Mouse (Mus musculus) liver, adult 2 months (tissue): ENCODE data around the gene Foxp1. TPM values are rescaled to one million over a fixed set of nuclear protein-coding genes. Genes with fewer than 3 reads are reported as not detected.

Experiments
- DNase-seq: peaks from one replicate; pipeline ENCODE4 v3.0.0-alpha.2; 2011; ENCODE audit warnings: low read depth, low spot score; ENCODE audit errors: extremely low read depth
- H3K27ac ChIP-seq: fragments of 200-500 bp; replicated peaks from 2 replicates; pipeline ENCODE4 v1.5.1; 2012; ENCODE audit warnings: low read depth, mild to moderate bottlenecking, control low read depth, inconsistent platforms, low read length; ENCODE audit not compliant: insufficient read depth
- H3K27me3 ChIP-seq: fragments of 200-500 bp; 2 replicates; pipeline ENCODE4 v1.6.1; 2012; ENCODE audit warnings: mild to moderate bottlenecking, moderate library complexity, low read length, inconsistent platforms; ENCODE audit not compliant: control insufficient read depth, insufficient read depth
- H3K36me3 ChIP-seq: fragments of 200-500 bp; 2 replicates; pipeline ENCODE4 v1.6.1; 2012; ENCODE audit warnings: low read length, inconsistent platforms; ENCODE audit not compliant: control insufficient read depth, insufficient read depth
- H3K4me1 ChIP-seq: fragments of 200-500 bp; 2 replicates; pipeline ENCODE4 v1.6.1; 2011; ENCODE audit warnings: low read length; ENCODE audit not compliant: control insufficient read depth, insufficient read depth
- H3K4me3 ChIP-seq: fragments of 200-500 bp; 2 replicates; pipeline ENCODE4 v1.5.1; 2011; ENCODE audit warnings: low read depth, mild to moderate bottlenecking, control low read depth, low read length, moderate library complexity; ENCODE audit not compliant: insufficient read depth
- H3K79me2 ChIP-seq: fragments of 200-500 bp; 2 replicates; pipeline ENCODE4 v1.6.1; 2012; ENCODE audit warnings: inconsistent platforms, mild to moderate bottlenecking, low read length, moderate library complexity; ENCODE audit not compliant: control insufficient read depth, insufficient read depth
- H3K9ac ChIP-seq: fragments of 200-500 bp; 2 replicates; pipeline ENCODE4 v1.6.1; 2012; ENCODE audit warnings: low read depth, mild to moderate bottlenecking, control low read depth, inconsistent platforms, low read length
- CTCF ChIP-seq: fragments of 200-500 bp; IDR thresholded peaks from 2 replicates; pipeline ENCODE4 v1.5.1; 2011; ENCODE audit warnings: low read depth, low read length, control low read depth
- POLR2A ChIP-seq: fragments of 200-500 bp; IDR thresholded peaks from 2 replicates; pipeline ENCODE4 v1.6.1; 2011; ENCODE audit warnings: low read length, control low read depth; ENCODE audit not compliant: insufficient read depth; ENCODE audit errors: extremely low read depth
- WGBS: fragments of 180-500 bp; shearing (Covaris S2); methylation state at CpG from one replicate; pipeline ENCODE4 v1.1.7; 2018; 5-methylcytosine and 5-hydroxymethylcytosine counted together
- polyA plus RNA-seq: library from polyadenylated mRNA; depleted of rRNA; stranded (reverse); fragments of >200 nt; gene quantifications from 2 replicates; pipeline ENCODE4 v1.2.3, GENCODE M21; 2012
- total RNA-seq: library from RNA; depleted of rRNA; stranded (reverse); fragments of >200 nt; gene quantifications from 2 replicates; pipeline ENCODE4 v1.2.3, GENCODE M21; 2014

Foxp1 gene
- total and polyA plus RNA-seq, 2 experiments: 22.7 to 24.8 TPM

- TF ChIP-seq CTCF (no peak), POLR2A (no peak)
- Histone ChIP-seq H3K9ac (no peak overlapping the region), H3K79me2 (peaks cover 52% of the 10 kb centered on the region), H3K27ac (no peak overlapping the region), H3K4me1 (peaks cover 16% of the 10 kb centered on the region; the same call in 1 of the 2 replicates), H3K4me3 (no peak overlapping the region), H3K36me3 (peaks cover 11% of the 10 kb centered on the region), H3K27me3 (no peaks in the 10 kb centered on the region)
- DNase-seq: no peak
- 85% methylated on average over 1 of the region's 1 CpGs for WGBS
Measured at GRCm38 (mm10) chr6:99503741-99504140, 18.8 kb downstream of the Foxp1 start.

GRCm38 (mm10) chr6:99502727-99503126 is 19.8 kb downstream of the Foxp1 start:
- 35% methylated on average over 2 of the region's 2 CpGs for WGBS
- H3K36me3 ChIP-seq: peaks cover 11% of the 10 kb centered on the region
- DNase-seq: no peak
- TF ChIP-seq CTCF (no peak), POLR2A (no peak)
- no peak overlapping the region for H3K9ac ChIP-seq
- H3K79me2 ChIP-seq: peaks cover 43% of the 10 kb centered on the region
- H3K27ac ChIP-seq: no peak overlapping the region
- peaks cover 15% of the 10 kb centered on the region for H3K4me1 ChIP-seq
- H3K4me3 ChIP-seq: no peak overlapping the region
- H3K27me3 ChIP-seq: no peaks in the 10 kb centered on the region

- Histone ChIP-seq H3K27ac (no peak overlapping the region), H3K9ac (no peak overlapping the region), H3K79me2 (peaks cover 39% of the 10 kb centered on the region), H3K4me1 (peaks cover 12% of the 10 kb centered on the region), H3K36me3 (peaks cover 11% of the 10 kb centered on the region), H3K27me3 (no peaks in the 10 kb centered on the region), H3K4me3 (no peak overlapping the region)
- WGBS: 92% methylated on average over 6 of the region's 6 CpGs
- TF ChIP-seq CTCF (no peak), POLR2A (no peak)
- no peak for DNase-seq
Measured at GRCm38 (mm10) chr6:99502314-99502713, 20.2 kb downstream of the Foxp1 start.

- 43% methylated on average over 3 of the region's 3 CpGs for WGBS
- Histone ChIP-seq H3K9ac (no peak overlapping the region), H3K27ac (no peak overlapping the region), H3K36me3 (peaks cover 4% of the 10 kb centered on the region), H3K79me2 (peaks cover 27% of the 10 kb centered on the region), H3K27me3 (no peaks in the 10 kb centered on the region), H3K4me1 (peaks cover 9% of the 10 kb centered on the region), H3K4me3 (no peak overlapping the region)
- TF ChIP-seq POLR2A: no peak
- TF ChIP-seq CTCF: no peak
- DNase-seq: peak; percentile 49
Measured at GRCm38 (mm10) chr6:99500570-99501270, 21.8 kb downstream of the Foxp1 start.

- H3K9ac ChIP-seq: no peak overlapping the region
- TF ChIP-seq CTCF: no peak
- TF ChIP-seq POLR2A: no peak
- H3K27ac ChIP-seq: no peak overlapping the region
- peaks cover 11% of the 10 kb centered on the region for H3K4me1 ChIP-seq
- no peaks in the 10 kb centered on the region; the same call in 1 of the 2 replicates for H3K36me3 ChIP-seq
- H3K79me2 ChIP-seq: peaks cover 16% of the 10 kb centered on the region
- no peak for DNase-seq
- WGBS: 82% methylated on average over 7 of the region's 7 CpGs
- no peak overlapping the region for H3K4me3 ChIP-seq
- H3K27me3 ChIP-seq: no peaks in the 10 kb centered on the region
Measured at GRCm38 (mm10) chr6:99498082-99498481, 24.4 kb downstream of the Foxp1 start.

GRCm38 (mm10) chr6:99496114-99496513 is 26.4 kb downstream of the Foxp1 start:
- no peak for TF ChIP-seq CTCF
- TF ChIP-seq POLR2A: no peak
- Histone ChIP-seq H3K4me1 (peaks cover 10% of the 10 kb centered on the region), H3K79me2 (peaks cover 5% of the 10 kb centered on the region), H3K27me3 (no peaks in the 10 kb centered on the region), H3K9ac (no peak overlapping the region), H3K4me3 (no peak overlapping the region), H3K27ac (no peak overlapping the region), H3K36me3 (no peaks in the 10 kb centered on the region; the same call in 1 of the 2 replicates)
- peak; percentile 41 for DNase-seq
- 42% methylated on average over 5 of the region's 5 CpGs for WGBS
